Mouse (Mus musculus): ENCODE measurements around the gene Hspa1b. TPM values are rescaled to one million over a fixed set of nuclear protein-coding genes. Genes with fewer than 3 reads are reported as not detected.

Hspa1b gene
- polyA plus RNA-seq, 1 experiment from 2014 or later: 0.54 TPM

GRCm38 (mm10) chr17:34913930-34914665, 44.9 kb downstream of the Hspa1b start, which contains the start of gene Slc44a4:
Gene Slc44a4 (plus strand): TSS chr17:34914466.
- H3K4me1 ChIP-seq (ENCODE audit: control insufficient read depth, insufficient read depth, low read length): 0 out of 2 replicates have a peak, but pooled peaks cover 9% of the 10 kb centered on the region
- peak within 1 kb of the TSS; percentile 27 for H3K4me2 ChIP-seq (replicated peaks; ENCODE audit: low read depth, low read length)
- H3K9ac ChIP-seq (ENCODE audit: low read depth, low read length): peak within 1 kb of the TSS; percentile 37; the same call in 1 of the 2 replicates
- peak within 1 kb of the TSS; percentile 43; the same call in 1 of the 2 replicates for H3K27ac ChIP-seq (ENCODE audit: low read depth, low read length)
- H3K27me3 ChIP-seq (ENCODE audit: control insufficient read depth, insufficient read depth, low read length): no peaks in the 10 kb centered on the region
- ATAC-seq (ENCODE audit: low FRiP score, low TSS enrichment): no peak
- H3K4me3 ChIP-seq (ENCODE audit: low read length): peak within 1 kb of the TSS; percentile 4; the same call in 1 of the 2 replicates
- whole genome bisulfite sequencing: 34% methylated on average over 18 of the region's 18 CpGs
- H3K36me3 ChIP-seq (ENCODE audit: control insufficient read depth, insufficient read depth, low read length): peaks cover 50% of the 10 kb centered on the region
- H3K9me3 ChIP-seq (ENCODE audit: control insufficient read depth, low read length): no peaks in the 10 kb centered on the region

- no peak overlapping the region for H3K4me2 ChIP-seq (replicated peaks; ENCODE audit: low read depth, low read length)
- peak; percentile 43; the same call in 1 of the 2 replicates for ATAC-seq (ENCODE audit: low FRiP score, low TSS enrichment)
- no peaks in the 10 kb centered on the region for H3K9me3 ChIP-seq (ENCODE audit: control insufficient read depth, low read length)
- H3K27ac ChIP-seq (ENCODE audit: low read depth, low read length): no peak overlapping the region
- no peak overlapping the region for H3K9ac ChIP-seq (ENCODE audit: low read depth, low read length)
- H3K4me3 ChIP-seq (ENCODE audit: low read length): no peak overlapping the region
- WGBS: 51% methylated on average over 5 of the region's 5 CpGs
- H3K36me3 ChIP-seq (ENCODE audit: control insufficient read depth, insufficient read depth, low read length): peaks cover 72% of the 10 kb centered on the region
- 0 out of 2 replicates have a peak, but pooled peaks cover 9% of the 10 kb centered on the region for H3K4me1 ChIP-seq (ENCODE audit: control insufficient read depth, insufficient read depth, low read length)
- H3K27me3 ChIP-seq (ENCODE audit: control insufficient read depth, insufficient read depth, low read length): no peaks in the 10 kb centered on the region
These were observed 47.1 kb downstream of the Hspa1b start for GRCm38 (mm10) chr17:34911945-34912351.

DNA sequence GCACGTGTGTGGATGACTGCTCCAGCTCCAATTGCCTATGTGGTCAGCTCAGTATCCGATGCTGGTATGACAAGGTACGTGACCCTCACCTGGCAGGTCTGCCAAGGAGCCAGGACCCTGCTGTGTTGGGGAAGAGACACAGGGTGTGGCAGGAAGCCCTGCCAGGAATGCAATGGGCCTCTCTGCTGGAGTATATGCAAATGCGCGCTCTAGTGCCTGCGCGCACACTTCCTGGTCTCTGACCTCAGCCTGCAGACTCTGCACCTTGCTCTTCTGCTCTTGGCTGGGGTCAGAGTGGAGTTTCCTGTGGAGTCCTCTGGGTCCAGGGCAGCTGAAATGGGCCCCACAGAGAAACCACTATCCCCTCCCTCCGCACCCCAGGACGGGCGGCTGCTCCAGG, 48.1 kb downstream of the Hspa1b start:
- Histone ChIP-seq H3K36me3 (ENCODE audit: control insufficient read depth, insufficient read depth, low read length) (peaks cover 81% of the 10 kb centered on the region), H3K4me2 (replicated peaks; ENCODE audit: low read depth, low read length) (no peak overlapping the region), H3K9ac (ENCODE audit: low read depth, low read length) (no peak overlapping the region), H3K4me3 (ENCODE audit: low read length) (no peak overlapping the region), H3K27ac (ENCODE audit: low read depth, low read length) (no peak overlapping the region), H3K27me3 (ENCODE audit: control insufficient read depth, insufficient read depth, low read length) (no peaks in the 10 kb centered on the region), H3K9me3 (ENCODE audit: control insufficient read depth, low read length) (no peaks in the 10 kb centered on the region), H3K4me1 (ENCODE audit: control insufficient read depth, insufficient read depth, low read length) (0 out of 2 replicates have a peak, but pooled peaks cover 9% of the 10 kb centered on the region)
- no peak for ATAC-seq (ENCODE audit: low FRiP score, low TSS enrichment)
- WGBS: 83% methylated on average over 10 of the region's 10 CpGs

Other genes with a start within 250 kb of the Hspa1b start
- not detected in 2 replicates for gene C4b, start 215.4 kb downstream of the Hspa1b start, polyA plus RNA-seq (2014; fragmentation: Nextera tagmentation; extraction: Ambion mirVana)
- not detected in 2 replicates for gene Cyp21a1, start 154.7 kb downstream of the Hspa1b start, polyA plus RNA-seq (2014; fragmentation: Nextera tagmentation; extraction: Ambion mirVana)
- gene Stk19, start 122.3 kb downstream of the Hspa1b start, polyA plus RNA-seq (2014; fragmentation: Nextera tagmentation; extraction: Ambion mirVana): 25.2 and 28.7 TPM in 2 replicates
- 55.7 and 66.4 TPM in 2 replicates for gene Dxo, start 122.2 kb downstream of the Hspa1b start, polyA plus RNA-seq (2014; fragmentation: Nextera tagmentation; extraction: Ambion mirVana)
- gene Skiv2l, start 109.0 kb downstream of the Hspa1b start, polyA plus RNA-seq (2014; fragmentation: Nextera tagmentation; extraction: Ambion mirVana): 22.8 and 45.9 TPM in 2 replicates
- gene Nelfe, start 108.8 kb downstream of the Hspa1b start, polyA plus RNA-seq (2014; fragmentation: Nextera tagmentation; extraction: Ambion mirVana): 107 and 119 TPM in 2 replicates
- gene Cfb, start 96.7 kb downstream of the Hspa1b start, polyA plus RNA-seq (2014; fragmentation: Nextera tagmentation; extraction: Ambion mirVana): 4.0 and 5.4 TPM in 2 replicates
- 2.1 and 3.7 TPM in 2 replicates for gene Zbtb12, start 79.8 kb downstream of the Hspa1b start, polyA plus RNA-seq (2014; fragmentation: Nextera tagmentation; extraction: Ambion mirVana)
- gene Gm20547, start 77.2 kb downstream of the Hspa1b start, polyA plus RNA-seq (2014; fragmentation: Nextera tagmentation; extraction: Ambion mirVana): not detected in 2 replicates
- gene C2, start 61.0 kb downstream of the Hspa1b start, polyA plus RNA-seq (2014; fragmentation: Nextera tagmentation; extraction: Ambion mirVana): 1.7 and 1.9 TPM in 2 replicates
- 70.5 and 76.9 TPM in 2 replicates for gene Ehmt2, start 60.8 kb downstream of the Hspa1b start, polyA plus RNA-seq (2014; fragmentation: Nextera tagmentation; extraction: Ambion mirVana)
- 5.4 and 7.7 TPM in 2 replicates for gene Slc44a4, start 44.8 kb downstream of the Hspa1b start, polyA plus RNA-seq (2014; fragmentation: Nextera tagmentation; extraction: Ambion mirVana)
- gene Neu1, start 28.0 kb downstream of the Hspa1b start, polyA plus RNA-seq (2014; fragmentation: Nextera tagmentation; extraction: Ambion mirVana): 19.6 and 23.2 TPM in 2 replicates
- not detected in 2 replicates for gene Gm20481, start 10.7 kb upstream of the Hspa1b start, polyA plus RNA-seq (2014; fragmentation: Nextera tagmentation; extraction: Ambion mirVana)
- 4.3 and 4.8 TPM in 2 replicates for gene Hspa1a, start 12.9 kb upstream of the Hspa1b start, polyA plus RNA-seq (2014; fragmentation: Nextera tagmentation; extraction: Ambion mirVana)
- 0.79 and 1.3 TPM in 2 replicates for gene Hspa1l, start 13.5 kb upstream of the Hspa1b start, polyA plus RNA-seq (2014; fragmentation: Nextera tagmentation; extraction: Ambion mirVana)
- gene Lsm2, start 22.6 kb upstream of the Hspa1b start, polyA plus RNA-seq (2014; fragmentation: Nextera tagmentation; extraction: Ambion mirVana): 240 and 246 TPM in 2 replicates
- 96.4 and 137 TPM in 2 replicates for gene Vars, start 41.7 kb upstream of the Hspa1b start, polyA plus RNA-seq (2014; fragmentation: Nextera tagmentation; extraction: Ambion mirVana)
- 0.13 and 0.28 TPM in 2 replicates for gene Vwa7, start 57.3 kb upstream of the Hspa1b start, polyA plus RNA-seq (2014; fragmentation: Nextera tagmentation; extraction: Ambion mirVana)
- gene Sapcd1, start 68.8 kb upstream of the Hspa1b start, polyA plus RNA-seq (2014; fragmentation: Nextera tagmentation; extraction: Ambion mirVana): 6.6 and 10.9 TPM in 2 replicates
- 4.9 and 5.9 TPM in 2 replicates for gene Msh5, start 87.5 kb upstream of the Hspa1b start, polyA plus RNA-seq (2014; fragmentation: Nextera tagmentation; extraction: Ambion mirVana)
- gene Clic1, start 90.7 kb upstream of the Hspa1b start, polyA plus RNA-seq (2014; fragmentation: Nextera tagmentation; extraction: Ambion mirVana): 72.1 and 172 TPM in 2 replicates
- gene Ddah2, start 99.8 kb upstream of the Hspa1b start, polyA plus RNA-seq (2014; fragmentation: Nextera tagmentation; extraction: Ambion mirVana): 355 and 422 TPM in 2 replicates
- 0.20 and 0.30 TPM in 2 replicates for gene Ly6g6c, start 106.2 kb upstream of the Hspa1b start, polyA plus RNA-seq (2014; fragmentation: Nextera tagmentation; extraction: Ambion mirVana)
- 0.36 and 0.46 TPM in 2 replicates for gene Mpig6b, start 106.9 kb upstream of the Hspa1b start, polyA plus RNA-seq (2014; fragmentation: Nextera tagmentation; extraction: Ambion mirVana)
- gene Ly6g6e, start 117.7 kb upstream of the Hspa1b start, polyA plus RNA-seq (2014; fragmentation: Nextera tagmentation; extraction: Ambion mirVana): 0.81 and 1.3 TPM in 2 replicates
- gene Ly6g6d, start 118.8 kb upstream of the Hspa1b start, polyA plus RNA-seq (2014; fragmentation: Nextera tagmentation; extraction: Ambion mirVana): 4.3 and 4.8 TPM in 2 replicates
- gene Ly6g6f, start 126.4 kb upstream of the Hspa1b start, polyA plus RNA-seq (2014; fragmentation: Nextera tagmentation; extraction: Ambion mirVana): 0.31 and 0.34 TPM in 2 replicates
- gene Abhd16a, start 130.0 kb upstream of the Hspa1b start, polyA plus RNA-seq (2014; fragmentation: Nextera tagmentation; extraction: Ambion mirVana): 73.9 and 85.7 TPM in 2 replicates
- gene Ly6g5c, start 149.0 kb upstream of the Hspa1b start, polyA plus RNA-seq (2014; fragmentation: Nextera tagmentation; extraction: Ambion mirVana): not detected in 2 replicates
- 1.2 and 1.3 TPM in 2 replicates for gene Ly6g5b, start 156.2 kb upstream of the Hspa1b start, polyA plus RNA-seq (2014; fragmentation: Nextera tagmentation; extraction: Ambion mirVana)
- 19.4 and 20.8 TPM in 2 replicates for gene Gpank1, start 162.2 kb upstream of the Hspa1b start, polyA plus RNA-seq (2014; fragmentation: Nextera tagmentation; extraction: Ambion mirVana)
- 325 and 334 TPM in 2 replicates for gene Csnk2b, start 162.8 kb upstream of the Hspa1b start, polyA plus RNA-seq (2014; fragmentation: Nextera tagmentation; extraction: Ambion mirVana)
- gene D17H6S53E, start 167.1 kb upstream of the Hspa1b start, polyA plus RNA-seq (2014; fragmentation: Nextera tagmentation; extraction: Ambion mirVana): 9.4 and 10.0 TPM in 2 replicates
- gene Apom, start 172.8 kb upstream of the Hspa1b start, polyA plus RNA-seq (2014; fragmentation: Nextera tagmentation; extraction: Ambion mirVana): 9.7 and 10.4 TPM in 2 replicates
- 82.6 and 99.0 TPM in 2 replicates for gene Bag6, start 175.9 kb upstream of the Hspa1b start, polyA plus RNA-seq (2014; fragmentation: Nextera tagmentation; extraction: Ambion mirVana)
- gene Prrc2a, start 205.7 kb upstream of the Hspa1b start, polyA plus RNA-seq (2014; fragmentation: Nextera tagmentation; extraction: Ambion mirVana): 248 and 262 TPM in 2 replicates
- gene Aif1, start 216.8 kb upstream of the Hspa1b start, polyA plus RNA-seq (2014; fragmentation: Nextera tagmentation; extraction: Ambion mirVana): 9.7 and 10.9 TPM in 2 replicates
- gene Lst1, start 229.2 kb upstream of the Hspa1b start, polyA plus RNA-seq (2014; fragmentation: Nextera tagmentation; extraction: Ambion mirVana): 12.2 and 15.9 TPM in 2 replicates
- 0.34 and 1.4 TPM in 2 replicates for gene Ltb, start 235.2 kb upstream of the Hspa1b start, polyA plus RNA-seq (2014; fragmentation: Nextera tagmentation; extraction: Ambion mirVana)
- not detected in 2 replicates for gene Tnf, start 242.8 kb upstream of the Hspa1b start, polyA plus RNA-seq (2014; fragmentation: Nextera tagmentation; extraction: Ambion mirVana)
- 0.14 TPM in 1 of 2 replicates, not detected in the other for gene Lta, start 246.1 kb upstream of the Hspa1b start, polyA plus RNA-seq (2014; fragmentation: Nextera tagmentation; extraction: Ambion mirVana)

Measured in kidney, embryonic 14.5 days (tissue).